Mouse (Mus musculus) lung, adult 2 months (tissue): ENCODE results near the gene Mpzl2.

Experiments used
- CTCF ChIP-seq: fragments of 200-500 bp; IDR thresholded peaks from 2 replicates; pipeline ENCODE4 v1.5.1; 2011; ENCODE audit warnings: mild to moderate bottlenecking, low read length, control low read depth; ENCODE audit not compliant: insufficient read depth
- POLR2A ChIP-seq: fragments of 200-500 bp; IDR thresholded peaks from 2 replicates; pipeline ENCODE4 v1.6.1; 2011; ENCODE audit warnings: low read depth, mild to moderate bottlenecking, control low read depth, low read length, borderline replicate concordance; ENCODE audit errors: extremely low read depth

DNA sequence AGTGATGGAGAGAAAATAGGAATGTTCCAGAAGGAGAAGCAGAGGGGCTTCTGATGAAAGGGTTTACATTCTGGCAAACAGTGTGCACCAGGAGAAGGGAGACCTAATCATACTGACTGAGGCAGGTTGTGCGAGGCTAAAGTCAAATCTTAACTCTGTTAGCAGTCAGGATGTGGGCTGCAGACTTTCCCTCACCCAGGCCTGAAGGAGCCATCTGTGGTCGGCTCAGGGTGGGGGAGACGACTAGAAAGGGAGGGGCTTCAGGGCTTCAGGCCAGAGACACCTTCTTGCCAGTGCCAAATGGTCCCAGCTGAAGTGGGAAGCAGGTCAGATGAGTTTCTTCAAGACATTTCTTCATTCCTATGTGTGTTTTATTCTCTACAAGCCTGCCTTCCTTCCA is 58.8 kb downstream of the Mpzl2 start:
- TF ChIP-seq CTCF (no peak), POLR2A (no peak)
